Mouse (Mus musculus) embryonic facial prominence, embryonic 12.5 days (tissue): ENCODE data around the gene Gm10057. TPM values are rescaled to one million over a fixed set of nuclear protein-coding genes. Genes with fewer than 3 reads are reported as not detected.
"Not testable (repeated sequence)": the region's sequence is repeated elsewhere in the genome, so short reads cannot be mapped to it uniquely, and the experiment has no call there.

ENCODE experiments used
- ATAC-seq: fragments of 200-750 bp; cut with Nextera tagmentation; 2 replicates; pipeline ENCODE4 v1.8.0; 2017; ENCODE audit not compliant: insufficient number of reproducible peaks, insufficient read depth, low FRiP score, low TSS enrichment
- H3K27ac ChIP-seq: fragments of 300-500 bp; sonication (generic); 2 replicates; pipeline ENCODE4 v1.5.1; 2016; ENCODE audit warnings: mild to moderate bottlenecking
- H3K27me3 ChIP-seq: fragments of 300-500 bp; sonication (generic); 2 replicates; pipeline ENCODE4 v1.6.1; 2016; ENCODE audit warnings: mild to moderate bottlenecking, moderate library complexity
- H3K36me3 ChIP-seq: fragments of 300-500 bp; sonication (generic); 2 replicates; pipeline ENCODE4 v1.6.1; 2016; ENCODE audit warnings: mild to moderate bottlenecking
- H3K4me1 ChIP-seq: fragments of 300-500 bp; sonication (generic); 2 replicates; pipeline ENCODE4 v1.6.1; 2016
- H3K4me2 ChIP-seq: fragments of 300-500 bp; sonication (generic); replicated peaks from 2 replicates; pipeline ENCODE4 v1.6.1; 2016; ENCODE audit warnings: mild to moderate bottlenecking, moderate library complexity
- H3K4me3 ChIP-seq: fragments of 300-500 bp; sonication (generic); 2 replicates; pipeline ENCODE4 v1.5.1; 2016; ENCODE audit warnings: mild to moderate bottlenecking
- H3K9ac ChIP-seq: fragments of 300-500 bp; sonication (generic); 2 replicates; pipeline ENCODE4 v1.6.1; 2016; ENCODE audit warnings: mild to moderate bottlenecking, moderate library complexity
- H3K9me3 ChIP-seq: fragments of 300-500 bp; sonication (generic); 2 replicates; pipeline ENCODE4 v1.6.1; 2016; ENCODE audit warnings: mild to moderate bottlenecking, moderate library complexity
- polyA plus RNA-seq: library from polyadenylated mRNA; unstranded; fragments of >200 nt; fragmentation: Nextera tagmentation; extraction: Ambion mirVana; gene quantifications from 2 replicates; pipeline ENCODE4 v1.2.1, GENCODE M21; 2016

Gene Gm10057
- not detected in 2 replicates for polyA plus RNA-seq

GRCm38 (mm10) chrX:154054939-154055338 lies at the start of gene Gm10057:
Gene Gm10057 (minus strand): TSS chrX:154055039.
- not testable (repeated sequence) for ATAC-seq, H3K4me3 ChIP-seq, H3K4me1 ChIP-seq, H3K9me3 ChIP-seq, H3K27ac ChIP-seq, H3K27me3 ChIP-seq, H3K36me3 ChIP-seq, H3K4me2 ChIP-seq, H3K9ac ChIP-seq

GRCm38 (mm10) chrX:154033727-154034126 lies 21.1 kb downstream of the Gm10057 start, which contains the start of gene 4921511M17Rik:
Gene 4921511M17Rik (minus strand): TSS chrX:154033827.
- not testable (repeated sequence) for H3K9ac ChIP-seq, ATAC-seq, H3K27me3 ChIP-seq, H3K36me3 ChIP-seq, H3K4me1 ChIP-seq, H3K4me2 ChIP-seq, H3K27ac ChIP-seq, H3K9me3 ChIP-seq, H3K4me3 ChIP-seq

- H3K9me3 ChIP-seq, H3K9ac ChIP-seq, H3K27me3 ChIP-seq, H3K4me1 ChIP-seq, ATAC-seq, H3K4me2 ChIP-seq, H3K4me3 ChIP-seq, H3K27ac ChIP-seq, H3K36me3 ChIP-seq: not testable (repeated sequence)
Observed at GRCm38 (mm10) chrX:154012540-154012939, 42.3 kb downstream of the Gm10057 start, which contains the start of gene Samt1. Gene Samt1 (minus strand): TSS chrX:154012640.

Other genes starting within 250 kb of the Gm10057 start
- gene Spin2c, start 222.8 kb downstream of the Gm10057 start, polyA plus RNA-seq, result 40.7 and 44.2 TPM in 2 replicates
- not detected in 2 replicates for gene Samt1, start 42.4 kb downstream of the Gm10057 start, polyA plus RNA-seq
- not detected in 2 replicates for gene 4921511M17Rik, start 21.2 kb downstream of the Gm10057 start, polyA plus RNA-seq
- not detected in 2 replicates for gene Gm15140, start 65.6 kb upstream of the Gm10057 start, polyA plus RNA-seq